Mouse (Mus musculus) urinary bladder, postnatal 36 days (tissue): ENCODE measurements at regions not wholly inside any gene's neighbourhood (a gene's known extent, or its start where the extent isn't known, plus 50 kb on each side); places are given as distances from the start of the nearest gene placed in this dataset.

Experiments
- DNase-seq, 2 experiments: peaks; one replicate each; pipeline ENCODE4 v3.0.0; 2022; ENCODE audit warnings: low spot score in 2 of 2, mixed read lengths in 1 of 2

GRCm38 (mm10) chr7:40670401-40670800, 227.7 kb upstream of the Vstm2b start:
- DNase-seq: no peak

GRCm38 (mm10) chr7:40671068-40671467, 227.1 kb upstream of the Vstm2b start:
- no peak for DNase-seq

GRCm38 (mm10) chr7:40672348-40672747, 225.8 kb upstream of the Vstm2b start:
- DNase-seq: no peak

GRCm38 (mm10) chr7:40674397-40674796, 223.7 kb upstream of the Vstm2b start:
- no peak for DNase-seq

DNA sequence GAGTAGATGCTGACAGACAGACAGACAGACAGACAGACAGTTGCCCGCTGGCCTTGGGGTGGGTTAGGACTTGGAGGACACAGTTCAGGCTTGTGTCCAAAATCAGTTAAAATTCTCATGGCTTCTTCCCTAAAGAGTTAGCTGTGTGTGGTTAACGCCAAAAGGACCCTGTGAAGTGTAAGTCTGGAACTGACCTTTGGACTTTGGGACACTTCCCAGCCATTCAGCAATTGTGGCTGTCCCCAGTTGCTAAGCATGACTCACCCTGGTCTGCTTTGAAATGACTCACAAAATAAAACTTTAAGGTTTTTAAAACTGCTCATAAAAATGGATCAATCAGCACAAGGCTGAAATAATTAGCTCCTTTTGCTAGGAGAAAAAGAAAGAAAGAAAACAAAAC, 220.5 kb upstream of the Vstm2b start:
- DNase-seq: peak in 1 of 2 experiments; percentile 14

GRCm38 (mm10) chr7:40680567-40680966, 217.6 kb upstream of the Vstm2b start:
- DNase-seq: no peak

- DNase-seq: no peak
Observed at GRCm38 (mm10) chr7:40680993-40681392, 217.1 kb upstream of the Vstm2b start.

- no peak for DNase-seq
Observed at GRCm38 (mm10) chr7:40683176-40683575, 215.0 kb upstream of the Vstm2b start.

- DNase-seq: no peak
Observed at GRCm38 (mm10) chr7:40683641-40684040, 214.5 kb upstream of the Vstm2b start.

GRCm38 (mm10) chr7:40687005-40687404, 211.1 kb upstream of the Vstm2b start:
- DNase-seq: no peak

DNA sequence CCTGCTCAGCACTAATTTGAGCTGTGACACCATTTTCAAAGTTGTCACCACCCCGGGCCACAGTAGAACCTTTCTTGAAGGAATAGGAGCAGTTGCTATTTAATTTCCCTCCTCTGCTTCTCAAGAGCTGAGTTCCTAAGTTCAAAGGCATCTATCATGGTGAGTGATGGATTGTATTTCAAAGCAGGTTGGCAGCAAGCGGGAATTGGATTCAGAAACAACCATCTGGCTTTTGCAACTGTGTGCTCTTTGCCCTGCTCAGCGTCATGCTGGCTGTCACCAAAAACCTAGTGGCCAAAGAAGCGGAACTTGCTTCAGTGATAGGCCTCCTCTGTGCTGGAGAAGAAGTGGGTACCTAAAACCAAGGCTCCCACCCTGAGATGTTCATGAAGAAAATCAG, 209.6 kb upstream of the Vstm2b start:
- DNase-seq: peak in 1 of 2 experiments; percentile 2

GRCm38 (mm10) chr7:40693755-40694154, 204.4 kb upstream of the Vstm2b start:
- DNase-seq: no peak

DNA sequence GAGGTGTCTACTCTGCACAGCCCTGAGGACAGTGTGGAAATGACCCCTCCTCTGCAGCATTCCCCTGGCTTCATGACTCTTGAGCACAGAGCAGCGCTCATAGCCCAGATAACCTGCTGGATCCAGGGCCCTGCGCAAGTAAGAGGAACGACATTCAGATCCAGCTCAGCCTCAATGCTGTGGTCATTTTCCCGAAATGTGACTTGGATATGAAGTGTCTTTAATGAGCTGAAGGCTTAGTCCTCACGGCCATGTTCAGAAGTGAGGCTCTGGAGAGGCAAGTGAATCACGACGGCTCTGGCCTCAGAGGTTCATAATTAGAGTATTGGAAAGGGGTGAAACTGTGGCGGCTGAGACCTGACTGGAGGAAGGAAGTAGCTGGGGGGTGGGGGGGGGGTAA, 200.6 kb upstream of the Vstm2b start:
- no peak for DNase-seq

GRCm38 (mm10) chr7:40698309-40698708, 199.8 kb upstream of the Vstm2b start:
- no peak for DNase-seq

DNA sequence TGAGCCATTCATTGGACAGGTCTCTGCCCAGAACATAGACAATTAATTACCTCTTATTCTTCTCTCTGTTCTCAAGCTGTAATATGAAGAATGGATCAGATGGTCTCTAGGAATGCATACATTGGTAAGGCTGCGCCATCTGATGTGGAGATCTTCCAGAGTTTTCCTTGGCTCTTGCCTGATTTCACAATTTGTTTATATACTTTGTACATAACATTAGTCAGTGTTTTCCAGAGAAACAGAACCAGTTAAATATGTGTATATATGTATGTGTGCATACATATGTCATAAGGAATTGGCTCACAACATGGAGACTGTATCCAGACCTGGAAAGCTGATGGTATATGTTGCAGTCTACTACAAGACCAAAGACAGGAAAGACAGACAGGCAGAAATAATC, 198.5 kb upstream of the Vstm2b start:
- DNase-seq: no peak

- DNase-seq: no peak
Observed at GRCm38 (mm10) chr7:40700656-40701055, 197.5 kb upstream of the Vstm2b start.

- DNase-seq: peak in 1 of 2 experiments; percentile 1
Observed at GRCm38 (mm10) chr7:40702191-40703045, 195.7 kb upstream of the Vstm2b start.

DNA sequence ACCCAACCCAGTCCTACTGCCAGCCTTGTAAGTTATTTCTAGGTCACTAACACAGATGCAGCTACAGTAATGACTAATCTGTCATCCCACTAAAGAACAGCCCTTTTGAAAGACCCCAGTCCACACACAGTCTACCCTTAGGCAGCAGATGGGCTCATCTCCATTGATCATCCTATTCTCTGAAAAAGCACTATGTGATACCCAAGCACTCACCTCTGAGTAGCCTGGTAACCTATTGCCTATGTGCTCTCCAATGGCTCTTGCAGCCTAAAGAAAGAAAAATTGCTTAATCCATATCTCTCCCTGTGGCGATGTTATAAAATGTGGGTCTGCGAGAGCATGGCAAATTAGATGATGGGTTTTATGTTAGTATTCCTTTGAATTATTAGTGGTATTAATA, 189.9 kb upstream of the Vstm2b start:
- no peak for DNase-seq

GRCm38 (mm10) chr7:40717991-40718390, 180.1 kb upstream of the Vstm2b start:
- no peak for DNase-seq

DNA sequence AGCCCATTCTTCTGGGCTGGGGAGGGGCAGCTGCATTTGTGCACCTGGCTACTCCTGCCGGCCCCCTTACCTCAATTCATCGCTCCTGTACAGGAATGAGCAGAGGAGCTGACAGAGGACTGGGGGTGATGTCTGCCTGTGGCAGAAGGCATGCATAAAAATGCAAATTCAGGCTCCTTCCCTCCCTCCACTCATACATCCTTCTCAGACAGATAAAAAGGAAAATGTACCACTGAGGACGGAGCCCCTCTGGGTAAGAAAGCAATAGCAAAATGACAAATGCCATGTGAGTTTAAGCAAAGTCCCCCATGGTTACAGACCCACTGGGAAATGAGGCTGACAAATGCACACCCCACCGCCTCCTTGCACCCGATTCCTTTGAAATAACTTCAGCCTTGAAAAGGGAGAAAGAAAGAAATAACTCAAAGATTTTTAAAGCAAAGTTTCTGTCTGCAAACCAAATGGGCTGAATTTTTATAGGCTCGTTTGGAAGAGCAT, 161.1 kb upstream of the Vstm2b start:
- DNase-seq: no peak

DNA sequence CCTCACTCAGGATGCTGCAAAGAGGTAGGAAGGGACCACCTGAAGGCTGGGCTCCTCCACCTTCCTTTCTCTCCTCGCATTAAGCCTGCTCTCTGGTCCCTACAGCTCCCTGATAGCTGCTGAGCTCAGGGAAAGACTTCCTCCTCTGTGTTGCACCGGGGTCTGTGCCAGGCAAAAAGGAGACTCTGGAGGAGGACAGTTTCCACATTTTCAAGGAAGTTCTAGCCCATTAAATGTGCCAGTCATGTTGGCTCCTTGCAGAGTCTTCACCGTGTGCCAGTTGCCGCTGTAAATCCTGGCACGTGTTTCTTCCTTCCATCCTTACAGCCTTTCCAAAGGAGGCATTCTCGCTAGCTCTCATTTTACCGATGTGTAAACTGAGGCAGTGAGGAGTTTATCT, 160.6 kb upstream of the Vstm2b start:
- no peak for DNase-seq

DNA sequence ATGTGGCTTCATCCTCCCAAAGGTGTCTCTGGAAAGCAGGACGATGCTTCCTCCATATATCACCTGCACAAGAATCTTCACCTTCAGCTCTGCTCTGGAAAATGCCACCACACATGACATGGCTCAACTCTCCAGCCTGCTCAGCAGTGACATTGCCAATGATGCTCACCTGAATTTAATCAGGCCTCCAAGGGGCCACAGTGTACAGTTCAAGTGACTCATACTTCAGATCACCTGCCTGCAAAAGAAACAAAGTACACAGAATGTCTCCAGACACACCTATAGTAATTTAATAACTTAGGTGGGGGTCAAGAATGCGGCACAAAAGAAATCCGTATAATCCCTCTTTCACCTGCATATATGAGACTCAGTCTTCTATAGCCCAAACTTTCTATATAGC, 160.0 kb upstream of the Vstm2b start:
- DNase-seq: no peak

- DNase-seq: no peak
Observed at GRCm38 (mm10) chr7:40742553-40743151, 155.5 kb upstream of the Vstm2b start.
